Mouse (Mus musculus) gastrocnemius, postnatal 25 days (tissue): Measurements from ENCODE around the gene Pfkl. TPM values are rescaled to one million over a fixed set of nuclear protein-coding genes. Genes with fewer than 3 reads are reported as not detected.
"Not testable (repeated sequence)": the region's sequence is repeated elsewhere in the genome, so short reads cannot be mapped to it uniquely, and the experiment has no call there.

Experiments
- DNase-seq: peaks from one replicate; pipeline ENCODE4 v3.0.0; 2022
- total RNA-seq, 2 experiments: library from RNA; stranded (reverse); gene quantifications; 1 replicate in 1 of 2; 2 replicates in 1 of 2; pipeline ENCODE4 v1.2.3; 2021

Gene Pfkl
- total RNA-seq, 2 experiments from 2014 or later: 5.2 to 7.7 TPM

DNA sequence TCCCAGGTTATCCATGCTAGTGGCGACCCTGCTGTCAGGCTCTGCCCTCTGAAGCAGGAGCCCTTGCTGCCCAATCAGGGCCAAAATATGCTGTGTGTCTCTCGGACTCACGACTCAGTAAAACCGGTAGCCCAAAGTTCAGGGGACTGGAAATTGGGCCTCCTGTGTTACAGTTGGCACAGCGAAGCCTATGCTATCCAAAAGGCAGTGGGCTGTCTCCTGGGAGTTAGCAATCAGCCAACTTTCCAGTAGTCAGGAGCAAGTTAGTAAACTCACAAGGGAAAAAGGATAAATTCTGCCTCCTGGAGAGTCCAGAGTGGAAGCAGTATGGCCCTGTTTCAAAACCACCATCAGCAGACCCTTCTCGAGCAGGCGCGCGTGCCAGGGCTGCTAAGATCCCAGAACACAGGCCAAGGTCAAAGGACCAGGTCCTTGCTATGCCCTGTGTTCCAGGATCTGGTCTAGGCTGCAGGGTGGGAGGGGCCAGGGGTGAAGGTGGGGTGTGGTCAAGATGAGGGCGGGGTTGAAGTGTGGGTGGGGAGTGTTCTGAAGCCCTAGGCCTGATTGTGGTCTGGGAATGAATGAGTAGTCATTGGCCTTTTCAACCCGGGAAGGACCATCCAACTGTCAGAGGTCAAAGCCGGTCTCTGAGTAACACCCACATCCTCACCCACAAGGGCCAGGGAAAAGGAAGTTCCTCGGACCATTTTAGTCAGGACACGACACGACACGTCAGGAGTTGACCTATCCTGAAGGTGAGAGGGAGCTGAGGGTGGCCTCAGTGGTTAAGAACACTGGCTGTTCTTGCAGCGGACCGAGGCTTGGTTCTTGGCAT lies 3.0 kb upstream of the Pfkl start:
- DNase-seq: no peak

DNA sequence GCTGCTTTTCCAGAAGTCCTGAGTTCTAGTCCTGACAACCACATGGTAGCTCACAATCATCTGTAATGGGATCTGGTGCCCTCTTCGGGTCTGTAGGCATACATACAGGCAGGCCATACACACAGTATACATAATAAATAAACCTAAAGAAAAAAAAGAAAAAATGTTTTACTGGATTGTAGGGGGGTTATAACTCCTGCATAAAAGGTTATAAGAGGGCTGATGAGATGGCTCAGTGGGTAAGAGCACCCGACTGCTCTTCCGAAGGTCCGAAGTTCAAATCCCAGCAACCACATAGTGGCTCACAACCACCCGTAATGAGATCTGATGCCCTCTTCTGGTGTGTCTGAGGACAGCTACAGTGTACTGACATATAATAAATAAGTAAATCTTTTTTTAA lies 1.2 kb upstream of the Pfkl start:
- DNase-seq: not testable (repeated sequence)

DNA sequence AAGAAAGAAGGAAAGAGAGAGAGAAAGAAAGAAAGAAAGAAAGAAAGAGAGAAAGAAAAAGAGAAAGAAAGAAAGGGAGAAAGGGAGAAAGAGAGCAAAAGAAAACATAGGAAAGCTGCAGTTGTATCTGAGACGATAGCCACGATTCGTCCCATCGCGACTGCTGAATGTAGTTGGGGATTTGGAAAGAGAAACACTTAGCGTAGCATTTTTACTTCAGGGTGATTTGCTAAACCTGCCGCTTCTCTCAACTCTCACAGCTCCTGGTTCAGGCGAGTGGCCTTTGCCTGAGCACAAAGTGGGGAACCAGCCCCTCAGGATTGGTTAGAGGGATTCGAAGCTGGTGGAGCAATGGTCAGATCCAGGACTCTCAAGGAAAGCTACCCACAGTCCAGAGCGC lies 452 bp upstream of the Pfkl start:
- no peak for DNase-seq

DNA sequence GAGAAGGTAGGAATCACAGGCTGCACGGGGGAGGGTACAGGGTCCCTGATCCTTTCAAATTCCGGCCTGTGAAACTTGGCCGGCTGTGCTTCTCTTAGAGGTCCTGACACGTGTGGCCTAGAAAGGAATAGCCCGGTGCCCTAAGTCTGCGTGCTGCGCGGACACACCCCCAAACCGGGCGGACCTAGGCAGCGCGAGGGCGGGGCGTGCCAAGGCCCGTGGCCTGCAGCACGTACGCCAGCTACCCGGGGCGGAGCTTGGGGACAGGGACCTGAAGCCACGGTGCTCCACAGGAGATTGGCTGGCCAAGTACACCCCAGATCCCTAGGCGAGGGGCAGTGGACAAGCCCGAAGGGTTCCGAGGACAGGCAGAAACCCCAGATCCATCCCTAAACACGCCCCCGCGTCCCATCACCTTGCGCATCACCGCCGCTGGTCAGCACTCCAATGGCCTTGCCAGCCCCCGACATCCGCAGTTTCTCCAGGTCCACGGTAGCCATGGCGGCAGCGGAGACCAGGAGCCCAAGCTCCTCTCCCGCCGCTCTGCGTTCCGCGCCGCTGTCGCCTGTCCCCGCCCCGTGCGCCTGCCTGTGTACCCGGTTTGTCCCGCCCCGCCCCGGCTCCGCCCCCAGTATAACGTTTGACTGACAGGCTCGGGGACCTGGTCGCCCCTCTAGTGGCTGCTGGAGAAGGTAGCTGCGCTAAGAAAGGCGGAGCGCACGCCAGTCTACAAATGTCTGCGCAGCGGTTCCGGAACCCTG lies 519 bp downstream of the Pfkl start:
- peak; percentile 95 for DNase-seq

DNA sequence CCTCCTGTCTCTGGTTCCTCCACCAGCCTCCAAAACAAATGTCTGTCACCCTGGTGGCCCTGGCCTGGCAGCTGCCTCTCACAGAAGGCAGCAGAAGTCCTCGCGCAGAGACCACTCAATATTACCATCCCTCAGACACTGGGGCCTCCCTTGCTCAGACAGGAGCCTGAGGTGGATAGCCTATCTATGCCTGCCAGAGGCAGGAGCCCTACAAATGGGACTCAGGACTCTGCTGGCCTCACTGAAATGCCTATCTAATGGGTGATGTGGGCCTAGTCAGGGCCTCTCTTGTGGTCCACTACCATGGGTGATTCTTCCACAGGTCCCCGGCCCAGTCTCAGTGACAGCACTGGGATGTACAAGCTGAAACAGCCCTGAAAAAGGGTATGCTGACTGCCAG lies 1.7 kb downstream of the Pfkl start:
- DNase-seq: no peak

DNA sequence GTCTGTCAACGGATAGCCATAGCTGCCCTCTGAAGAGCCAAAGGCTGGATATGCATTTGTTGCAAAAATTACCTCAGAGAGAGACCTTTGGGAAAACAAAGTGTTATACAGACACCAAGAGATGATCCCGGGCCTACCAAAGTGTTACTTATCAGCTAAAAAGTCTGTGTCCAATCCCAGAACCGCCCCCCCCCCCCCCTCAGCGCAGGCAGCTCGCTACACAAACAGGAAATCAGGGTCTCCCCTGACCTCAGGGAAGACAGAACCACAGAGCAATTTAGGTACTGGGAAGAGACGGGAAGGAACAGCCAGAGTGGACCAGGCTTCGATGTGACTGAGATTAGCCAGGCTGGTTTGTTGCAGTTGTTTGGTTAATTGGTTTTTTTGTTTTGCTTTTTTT lies 2.7 kb downstream of the Pfkl start:
- no peak for DNase-seq

DNA sequence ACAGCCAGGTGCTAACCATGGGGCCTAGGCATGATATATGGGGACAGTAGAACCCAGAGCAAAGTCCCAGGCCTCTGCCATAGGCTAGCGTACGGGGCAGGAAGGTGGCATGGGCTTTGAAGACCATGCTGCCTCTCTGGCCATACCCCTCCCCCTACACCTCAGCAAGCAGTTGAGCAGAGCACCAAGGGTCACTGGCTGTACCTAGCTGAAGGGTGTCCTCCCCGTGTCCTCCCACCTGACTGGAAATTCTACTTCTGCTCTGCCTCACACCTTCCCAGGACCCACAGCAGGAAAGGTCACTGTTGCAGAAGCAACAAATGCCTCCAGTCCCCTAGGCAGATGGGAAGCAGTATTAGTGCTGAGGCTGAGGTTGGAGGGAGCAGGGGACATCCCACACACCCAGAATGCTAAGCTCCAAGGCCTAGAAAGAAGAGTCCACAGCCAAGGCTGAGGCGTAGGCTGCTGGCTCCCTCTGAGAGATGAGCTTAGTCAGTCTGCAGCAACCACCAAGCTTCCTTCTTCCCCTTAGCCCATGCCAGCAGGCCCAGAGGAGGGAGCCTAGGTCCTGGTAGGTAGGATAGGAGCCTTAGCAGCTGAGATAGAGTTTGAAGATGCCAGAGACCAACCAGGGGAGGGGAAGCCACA lies 4.0 kb downstream of the Pfkl start:
- DNase-seq: no peak

DNA sequence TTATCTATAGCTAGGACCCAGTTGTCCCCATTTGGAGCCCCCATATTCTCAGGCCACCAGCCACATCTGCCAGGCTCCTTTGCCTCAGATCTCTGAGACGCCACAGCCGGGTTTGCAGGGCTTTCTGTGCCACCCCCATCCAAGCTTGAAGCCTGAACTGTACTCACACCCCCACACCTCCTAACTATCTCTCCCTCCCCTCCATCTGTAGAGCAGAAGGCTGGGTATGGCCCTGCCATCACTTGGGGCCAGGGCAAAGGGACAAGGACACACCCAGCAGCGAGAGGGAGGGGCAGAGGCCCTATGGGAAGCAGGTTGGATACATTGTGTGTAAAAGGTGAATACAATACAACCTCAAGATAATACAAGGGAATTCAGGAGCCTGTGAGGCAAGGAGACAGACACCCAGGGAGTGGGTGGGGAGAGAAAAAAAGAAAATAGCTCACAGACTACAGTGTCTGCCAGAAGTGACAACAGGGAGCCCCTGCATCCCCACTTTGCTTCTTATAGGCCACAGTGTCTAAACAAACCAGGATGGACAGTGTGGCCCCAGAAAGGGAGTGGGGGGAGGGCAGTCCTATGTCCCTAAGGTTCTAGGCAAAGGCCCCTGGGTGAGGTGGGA lies 5.3 kb downstream of the Pfkl start:
- no peak for DNase-seq

DNA sequence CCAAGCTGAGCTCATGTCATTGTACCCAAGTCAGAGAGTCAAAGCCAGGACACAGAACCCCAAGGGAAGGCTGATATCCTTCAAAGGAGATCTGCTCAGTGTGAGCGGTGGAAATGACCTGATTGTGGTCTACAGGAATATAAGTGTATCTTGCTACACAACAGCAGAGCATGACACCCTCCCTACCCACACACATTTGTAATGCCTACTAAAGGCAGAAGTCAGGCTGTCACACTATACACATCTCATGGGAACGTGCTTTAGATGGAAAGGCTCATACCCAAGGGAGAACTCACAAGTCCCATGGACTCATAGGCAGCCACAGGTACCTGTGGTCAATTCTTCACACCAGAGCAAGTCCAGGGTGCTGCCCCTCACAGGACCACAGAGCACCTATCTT lies 7.6 kb downstream of the Pfkl start:
- DNase-seq: no peak

DNA sequence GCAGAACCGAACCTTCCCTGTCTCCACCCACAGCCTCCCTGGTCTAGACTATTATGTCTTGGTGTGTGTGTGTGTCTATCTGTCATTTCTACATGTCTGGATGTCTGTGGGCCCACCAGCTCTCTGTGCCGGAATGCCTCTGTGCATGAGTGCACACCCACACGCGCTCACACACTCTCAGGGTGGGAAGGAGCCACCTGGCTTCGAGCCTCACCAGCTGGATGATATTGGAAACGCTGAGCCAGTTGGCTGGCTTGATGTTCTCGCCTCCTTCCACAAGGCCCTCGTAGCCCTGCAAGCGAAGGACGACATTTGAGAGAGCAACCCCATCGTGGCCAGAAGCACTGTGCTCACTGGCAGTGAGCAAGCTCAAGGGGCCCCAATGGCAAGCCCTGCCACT lies 8.1 kb downstream of the Pfkl start:
- peak; percentile 64 for DNase-seq

DNA sequence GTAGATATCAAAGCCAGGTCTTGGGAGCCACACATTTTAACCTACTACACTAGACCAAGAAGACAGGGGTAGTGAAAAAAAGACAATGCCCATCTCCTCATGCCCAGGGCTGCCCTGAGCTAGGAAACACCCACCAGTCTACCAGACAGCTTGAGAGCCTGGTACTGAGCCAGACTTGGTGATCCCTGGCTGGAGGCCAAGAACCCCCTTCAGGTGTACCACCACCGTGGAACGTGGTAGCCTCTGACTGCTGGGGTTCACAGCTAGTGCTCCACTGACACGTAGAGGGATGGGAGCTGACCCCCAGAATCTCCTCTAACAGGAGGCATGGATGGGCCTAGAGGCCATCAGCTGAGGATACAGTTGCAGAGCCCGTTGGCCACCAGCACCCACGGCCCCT lies 9.7 kb downstream of the Pfkl start:
- DNase-seq: no peak

DNA sequence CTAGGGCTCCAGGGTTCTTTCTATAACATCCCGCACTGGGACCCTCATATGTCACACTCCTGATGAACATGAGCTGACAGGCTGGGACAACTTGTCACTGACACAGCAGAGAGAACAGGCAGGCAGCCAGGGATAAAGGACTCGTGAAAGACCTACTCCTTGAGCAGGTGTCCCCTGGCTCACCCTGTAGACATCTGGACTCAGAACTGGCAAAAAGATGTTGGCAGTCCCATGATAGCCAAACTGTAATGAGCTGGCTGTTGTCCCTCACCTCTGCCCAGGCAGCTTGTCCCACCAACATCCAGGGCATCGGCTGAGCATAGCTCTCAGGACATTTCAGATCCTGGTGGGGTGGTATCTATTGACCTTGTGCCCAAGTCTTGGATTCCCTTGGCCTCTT lies 14.2 kb downstream of the Pfkl start:
- DNase-seq: no peak

DNA sequence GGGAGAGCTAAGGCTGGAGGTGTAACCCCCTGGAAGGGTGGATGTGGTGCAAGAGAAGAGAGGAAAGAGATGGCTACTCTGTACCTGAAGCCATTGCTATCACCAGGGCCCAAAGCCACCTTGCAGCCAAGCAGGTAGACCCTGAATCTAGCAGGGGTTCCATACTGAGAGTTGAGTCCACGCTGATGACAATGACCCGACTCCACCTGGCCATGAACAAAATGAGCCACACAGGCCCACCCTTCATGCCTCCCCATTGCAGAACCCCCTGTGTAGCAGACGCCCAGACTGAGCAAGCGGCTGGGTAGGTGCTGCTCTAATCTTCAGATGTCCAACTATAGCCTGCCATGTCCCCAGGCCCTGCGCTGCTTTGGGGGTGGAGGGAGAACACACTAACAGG lies 24.1 kb downstream of the Pfkl start:
- no peak for DNase-seq

DNA sequence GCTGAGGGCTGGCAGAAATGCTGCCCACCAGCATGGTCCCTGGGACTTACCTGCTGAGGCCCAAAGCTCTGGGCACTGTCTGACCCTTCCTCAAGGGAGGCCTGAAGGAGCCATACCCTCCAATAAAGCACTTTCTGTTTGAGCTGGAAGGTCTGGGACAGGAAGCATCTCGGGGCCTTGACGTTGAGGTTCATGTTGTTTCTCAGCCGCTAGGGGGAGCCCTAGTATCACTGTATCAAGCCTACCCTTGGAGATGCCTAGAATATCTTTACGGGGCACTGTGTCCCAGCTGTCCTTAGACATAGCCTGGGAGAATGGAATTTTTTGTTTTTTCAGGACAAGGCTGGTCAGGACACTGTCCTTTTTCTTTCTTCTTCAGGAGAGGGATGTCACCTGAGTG lies 25.2 kb downstream of the Pfkl start:
- DNase-seq: peak; percentile 41

DNA sequence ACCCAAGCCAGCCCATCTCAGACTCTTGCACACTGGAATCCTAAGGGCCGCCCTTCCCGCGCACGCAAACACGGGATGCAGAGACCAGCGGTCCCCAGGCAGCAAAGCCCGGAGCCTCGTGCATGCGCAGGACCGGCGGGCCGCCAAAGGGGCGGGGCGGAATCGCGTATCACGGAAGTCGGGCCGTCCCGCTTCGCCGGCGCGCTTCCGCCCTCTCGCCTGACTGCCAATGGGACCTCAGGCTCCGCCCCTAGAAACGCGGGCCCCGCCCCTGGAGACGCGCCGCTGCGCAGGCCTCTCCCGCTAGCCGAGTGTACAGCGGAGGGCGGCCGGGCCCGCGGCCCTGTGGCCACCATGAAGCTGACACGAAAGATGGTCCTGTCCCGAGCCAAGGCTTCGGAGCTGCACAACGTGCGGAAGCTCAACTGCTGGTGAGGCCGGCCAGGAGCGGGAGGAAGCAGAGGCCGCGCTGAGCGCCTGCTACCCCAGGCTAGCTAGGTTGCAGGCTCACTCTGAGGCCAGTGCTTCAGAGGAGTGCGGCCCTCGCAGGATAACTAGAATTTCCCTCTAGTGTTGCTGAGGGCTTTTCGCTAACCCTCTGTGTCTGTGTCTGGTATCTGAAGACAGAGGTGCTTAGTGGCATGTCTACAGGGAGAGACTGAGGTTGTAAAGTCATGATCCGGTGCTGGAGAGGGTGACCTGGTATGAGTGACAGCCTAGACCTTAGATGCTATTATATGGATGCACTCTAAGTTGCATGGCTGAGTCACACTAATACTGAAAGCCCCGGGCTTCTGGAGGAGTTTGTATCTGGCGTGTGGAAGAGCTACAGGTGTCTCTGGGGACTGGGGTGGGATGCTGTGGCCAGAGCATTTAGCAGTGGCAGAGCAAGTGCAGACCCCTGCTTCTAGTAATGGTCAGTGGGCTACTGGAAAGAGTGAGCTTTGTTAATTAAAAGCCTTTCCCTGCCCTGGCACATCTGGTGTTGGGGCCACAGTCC lies 31.2 kb downstream of the Pfkl start, which contains the start of gene 1810043G02Rik:
1810043G02Rik (plus strand) TSS at position 174 of the 1,000 bp plus-strand sequence.
- peak; percentile 98 for DNase-seq

DNA sequence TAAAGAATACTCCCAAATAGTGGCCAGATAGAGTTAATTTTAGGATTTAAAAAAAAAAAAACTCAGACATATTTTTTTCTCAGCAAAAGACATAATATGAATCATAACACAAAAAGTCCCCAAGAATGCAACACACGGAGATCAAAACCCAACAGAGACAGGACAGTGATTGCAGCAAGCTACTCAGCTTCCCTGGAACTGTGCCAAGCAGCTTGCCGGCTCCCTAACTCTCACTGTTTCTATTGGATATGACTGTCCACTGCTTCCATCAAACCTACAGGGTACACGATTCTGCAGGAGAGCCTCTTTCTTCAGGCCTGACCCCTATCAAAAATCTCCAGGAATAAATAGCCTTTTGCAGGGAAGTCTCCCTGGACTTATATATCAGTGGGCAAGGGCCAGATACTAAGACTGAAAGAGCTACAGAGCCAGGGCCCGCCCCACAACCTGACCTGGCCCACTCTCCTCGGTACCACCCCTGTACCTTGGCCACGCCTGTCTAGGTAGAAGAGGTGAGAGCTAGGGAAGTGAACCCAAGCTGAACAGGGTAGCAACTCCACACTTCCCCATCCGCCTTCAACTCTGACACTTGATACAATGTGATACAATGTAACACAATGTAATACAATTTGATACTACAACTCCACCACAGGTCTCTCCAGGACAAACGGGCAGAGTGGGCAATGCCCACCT lies 33.3 kb downstream of the Pfkl start:
- DNase-seq: no peak

DNA sequence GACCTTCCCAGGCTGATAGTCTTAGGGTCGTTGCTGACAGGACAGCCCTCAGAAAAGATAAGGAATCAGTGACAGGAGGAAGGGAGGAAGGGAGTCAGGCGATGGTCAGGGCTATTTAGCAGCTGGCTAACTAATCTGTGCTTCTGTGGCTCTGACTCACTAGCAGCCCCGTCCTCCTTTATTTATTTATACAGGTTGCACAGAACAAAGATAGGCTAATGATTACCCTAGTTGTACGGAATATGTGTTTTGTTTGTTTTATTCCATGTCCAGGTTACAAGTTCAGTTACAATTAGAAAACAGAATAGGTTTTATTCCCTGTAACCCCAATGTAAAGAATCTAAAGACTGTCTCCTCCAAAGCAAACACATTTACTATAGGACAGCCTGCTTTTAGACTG lies 34.2 kb downstream of the Pfkl start:
- DNase-seq: no peak

DNA sequence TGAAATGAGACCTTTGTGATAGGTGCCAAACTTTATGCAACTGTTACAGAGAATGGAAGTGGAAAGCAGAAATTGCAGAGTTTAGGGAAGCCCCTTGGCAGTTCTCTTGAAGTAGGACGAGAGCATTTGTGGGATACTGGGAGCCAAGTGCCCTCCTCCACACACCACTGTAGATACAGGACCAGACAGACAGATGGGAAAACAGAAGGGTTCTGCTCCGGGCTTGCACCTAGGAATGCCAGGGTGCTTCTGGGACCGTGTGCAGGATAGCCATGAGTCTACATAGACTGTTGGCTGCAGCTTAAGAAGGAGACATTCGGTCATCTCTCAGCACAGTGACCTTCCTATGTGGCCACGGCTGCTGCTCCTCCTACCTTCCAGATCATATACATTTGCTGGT lies 35.1 kb downstream of the Pfkl start:
- DNase-seq: no peak

DNA sequence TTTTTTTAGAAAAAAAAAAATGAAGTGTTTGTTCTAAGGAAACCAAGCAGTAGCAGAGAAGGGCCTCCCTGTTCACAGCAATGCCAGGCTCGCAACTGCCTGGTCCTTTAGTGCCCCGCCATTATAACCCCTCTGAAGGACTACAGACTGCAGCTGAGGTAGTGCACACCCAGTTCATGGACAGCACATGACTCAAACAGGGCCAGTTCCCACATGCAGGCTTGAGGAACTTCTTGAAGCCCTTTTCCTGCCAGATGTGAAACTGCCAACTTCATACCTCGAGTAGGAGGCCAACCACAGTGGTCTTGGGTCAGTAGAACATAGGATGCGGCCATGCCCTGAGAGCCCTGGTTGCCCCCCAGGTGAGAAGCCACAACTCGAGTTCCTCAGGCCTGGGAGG lies 35.6 kb downstream of the Pfkl start:
- DNase-seq: no peak

DNA sequence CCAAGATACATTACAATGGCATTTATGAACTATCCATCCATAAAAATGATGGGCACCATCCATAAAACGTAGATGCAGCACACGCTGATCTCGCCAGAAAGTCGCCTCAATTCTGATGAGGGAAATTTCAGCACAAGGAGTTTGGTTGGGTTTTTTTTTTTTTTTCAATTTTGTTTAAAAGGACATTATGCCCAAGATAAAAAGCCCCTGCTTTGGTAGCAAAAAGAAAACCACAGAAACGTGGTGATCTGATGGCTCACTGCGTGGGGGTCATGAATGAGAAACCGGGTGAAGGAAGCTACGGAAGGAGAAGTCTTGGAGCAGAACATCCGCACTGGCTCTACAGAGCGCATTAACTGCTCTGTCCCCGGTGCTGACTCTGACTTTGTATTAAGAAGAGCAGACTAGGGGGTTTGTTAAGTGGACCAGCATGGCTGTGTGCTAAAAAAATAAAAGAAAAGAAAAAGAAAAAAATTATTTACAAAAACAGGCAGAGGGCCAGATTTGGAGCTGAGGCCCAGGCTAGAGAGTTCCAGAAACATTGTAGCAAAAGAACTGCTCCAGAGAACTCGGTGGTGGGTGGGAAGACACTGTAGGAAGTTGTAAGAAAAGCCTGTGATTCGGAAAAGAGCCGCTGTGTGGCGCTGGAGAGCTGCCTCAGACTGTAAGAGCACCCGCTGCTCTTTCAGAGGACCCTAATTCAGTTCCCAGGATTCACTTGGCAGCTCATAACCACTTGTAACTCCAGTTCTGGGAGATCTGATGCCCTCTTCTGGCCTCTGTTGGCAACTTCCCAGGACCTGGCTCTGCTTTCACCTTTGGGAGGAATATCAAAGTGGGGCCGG lies 38.0 kb downstream of the Pfkl start:
- no peak for DNase-seq
